Mouse (Mus musculus): ENCODE data around the gene Exosc8.
"Not testable (repeated sequence)": the region's sequence is repeated elsewhere in the genome, so short reads cannot be mapped to it uniquely, and the experiment has no call there.

Exosc8 gene

GRCm38 (mm10) chr3:54734411-54735246 is 564 bp downstream of the Exosc8 start:
- DNase-seq: peak; percentile 94

- DNase-seq: no peak
These were observed 2.8 kb downstream of the Exosc8 start for GRCm38 (mm10) chr3:54732371-54732770.

- DNase-seq: no peak
These were observed 3.5 kb downstream of the Exosc8 start for GRCm38 (mm10) chr3:54731626-54732150.

- no peak for DNase-seq
These were observed 7.1 kb downstream of the Exosc8 start for GRCm38 (mm10) chr3:54728100-54728499.

- no peak for DNase-seq
These were observed 7.6 kb downstream of the Exosc8 start for GRCm38 (mm10) chr3:54727588-54727987.

- DNase-seq: no peak
These were observed 9.8 kb downstream of the Exosc8 start for GRCm38 (mm10) chr3:54725344-54725743.

- no peak for DNase-seq
These were observed 11.3 kb downstream of the Exosc8 start for GRCm38 (mm10) chr3:54723741-54724500.

- no peak for DNase-seq
These were observed 16.2 kb downstream of the Exosc8 start for GRCm38 (mm10) chr3:54718947-54719346.

GRCm38 (mm10) chr3:54717348-54717747 is 17.8 kb downstream of the Exosc8 start:
- no peak for DNase-seq

- no peak for DNase-seq
These were observed 19.7 kb downstream of the Exosc8 start for GRCm38 (mm10) chr3:54715461-54715860.

GRCm38 (mm10) chr3:54714253-54714652 is 20.9 kb downstream of the Exosc8 start, which contains the start of gene Gm21958:
Gene Gm21958 (minus strand): TSS chr3:54714353.
- DNase-seq: no peak

GRCm38 (mm10) chr3:54708972-54709371 is 26.2 kb downstream of the Exosc8 start:
- DNase-seq: no peak

- DNase-seq: not testable (repeated sequence)
These were observed 31.1 kb downstream of the Exosc8 start for GRCm38 (mm10) chr3:54704106-54704505.

- DNase-seq: no peak
These were observed 35.4 kb downstream of the Exosc8 start for GRCm38 (mm10) chr3:54699759-54700301.

GRCm38 (mm10) chr3:54693056-54693415 is 42.2 kb downstream of the Exosc8 start:
- DNase-seq: no peak

- peak; percentile 89 for DNase-seq
These were observed 42.8 kb downstream of the Exosc8 start, which contains the start of gene Supt20 for GRCm38 (mm10) chr3:54692202-54693055. Gene Supt20 (plus strand): TSS chr3:54692807.

- DNase-seq: no peak
These were observed 46.1 kb downstream of the Exosc8 start for GRCm38 (mm10) chr3:54689091-54689490.

- no peak for DNase-seq
These were observed 47.9 kb downstream of the Exosc8 start for GRCm38 (mm10) chr3:54687245-54687644.

- no peak for DNase-seq
These were observed 50.0 kb downstream of the Exosc8 start for GRCm38 (mm10) chr3:54685202-54685601.

GRCm38 (mm10) chr3:54681310-54682204 is 53.6 kb downstream of the Exosc8 start:
- DNase-seq: no peak

Data from right cerebral cortex, postnatal 4 days (tissue).